ENCODE assay signal across 16 mouse cellular contexts in genomic region chr1:148246661-148247060, GRCm38 (mm10).
"Had no signal": no experiment of that assay in that cellular context is flagged by ENCODE, and none has a peak within 500 bp of the region (broad histone marks: within the 10 kb centered on the region; RNA-seq: fewer than 3 reads in every experiment).

No protein-coding gene starts in this region.

- H3K27me3 ChIP-seq: liver, embryonic 15.5 days; midbrain, embryonic 15.5 days; neural tube, embryonic 13.5 days; stomach, embryonic 15.5 days had no signal

- H3K9ac ChIP-seq: liver, embryonic 15.5 days; midbrain, embryonic 15.5 days; neural tube, embryonic 13.5 days; stomach, embryonic 15.5 days had no signal

- H3K4me3 ChIP-seq: left cerebral cortex, adult 2 months; limb, embryonic 10.5 days; liver, embryonic 15.5 days; midbrain, embryonic 10.5 days; midbrain, embryonic 15.5 days; neural tube, embryonic 13.5 days; stomach, embryonic 15.5 days had no signal

- H3K27ac ChIP-seq: left cerebral cortex, adult 2 months; limb, embryonic 10.5 days; liver, embryonic 15.5 days; midbrain, embryonic 10.5 days; midbrain, embryonic 15.5 days; neural tube, embryonic 13.5 days; stomach, embryonic 15.5 days had no signal

- H3K36me3 ChIP-seq: limb, embryonic 10.5 days; liver, embryonic 15.5 days; midbrain, embryonic 10.5 days; midbrain, embryonic 15.5 days; neural tube, embryonic 13.5 days; stomach, embryonic 15.5 days had no signal

- ATAC-seq: lung, postnatal 0 days; midbrain, embryonic 15.5 days had no signal

- H3K9me3 ChIP-seq: limb, embryonic 10.5 days; liver, embryonic 15.5 days; midbrain, embryonic 10.5 days; midbrain, embryonic 15.5 days; neural tube, embryonic 13.5 days; stomach, embryonic 15.5 days had no signal

- H3K4me2 ChIP-seq: liver, embryonic 11.5 days; liver, embryonic 15.5 days; midbrain, embryonic 15.5 days; neural tube, embryonic 13.5 days; stomach, embryonic 15.5 days had no signal

- DNase-seq: kidney, postnatal 14 days; lung, adult 2 months; lung, postnatal 36 days; retina, postnatal 1 day; right cerebral cortex, postnatal 14 days; thymus, adult 2 months; thymus, postnatal 25 days had no signal

- H3K4me1 ChIP-seq: limb, embryonic 10.5 days; liver, embryonic 15.5 days; midbrain, embryonic 10.5 days; midbrain, embryonic 15.5 days; neural tube, embryonic 13.5 days; stomach, embryonic 15.5 days had no signal
